ENCODE assay signal across 8 mouse cellular contexts in the genomic region with DNA sequence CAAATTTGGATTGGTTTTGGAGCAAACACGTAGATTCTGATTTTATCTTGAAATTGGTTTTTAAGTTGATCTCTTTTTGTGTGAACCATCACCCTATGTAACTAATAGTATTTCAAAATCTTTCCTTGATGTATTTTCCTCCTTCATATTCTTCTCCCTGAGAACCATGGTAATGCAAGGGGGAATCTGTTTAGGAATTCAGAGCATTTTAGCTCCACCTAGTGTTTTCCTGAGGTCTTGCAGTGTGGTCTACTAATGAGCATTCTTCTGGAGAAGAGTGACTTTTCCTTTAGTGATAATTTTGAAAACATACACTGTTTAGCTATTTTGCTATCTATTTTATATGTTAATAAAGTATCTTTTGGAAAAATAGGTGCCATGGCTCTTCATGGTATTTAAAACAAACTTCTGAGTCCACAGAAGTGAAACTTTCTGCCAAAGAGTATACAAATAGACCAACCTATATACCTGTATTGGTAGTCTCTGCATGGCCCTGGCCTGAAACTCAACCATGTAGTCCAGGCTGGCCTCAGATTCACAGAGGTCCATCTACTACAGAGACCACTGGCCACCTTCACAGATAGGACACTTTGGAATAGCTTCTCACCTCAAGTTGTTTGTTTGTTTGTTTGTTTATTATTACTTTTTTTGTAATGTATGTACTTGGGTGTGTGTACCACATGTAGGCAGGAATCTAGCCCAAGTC.
DNase-seq lines count a peak whose midpoint lies in the region; ATAC-seq and TF ChIP-seq lines count a peak whose summit lies in the region.

No protein-coding gene starts in this region.

- WGBS in forebrain, postnatal 0 days = 81% methylated on average over 1 of the region's 1 CpGs
- 86% methylated on average over 1 of the region's 1 CpGs for WGBS in neural tube, embryonic 15.5 days

- peak; percentile 72; the same call in 1 of the 2 replicates for ATAC-seq in forebrain, postnatal 0 days
- ATAC-seq in neural tube, embryonic 15.5 days (ENCODE audit: low FRiP score) = peak; percentile 56

- no peaks in the 10 kb centered on the region for H3K4me1 ChIP-seq in forebrain, postnatal 0 days (ENCODE audit: insufficient read depth)
- no peaks in the 10 kb centered on the region for H3K4me1 ChIP-seq in neural tube, embryonic 15.5 days

- no peak overlapping the region for H3K4me2 ChIP-seq in forebrain, postnatal 0 days (ENCODE audit: low read depth)
- no peak overlapping the region for H3K4me2 ChIP-seq in neural tube, embryonic 15.5 days

- H3K27me3 ChIP-seq in forebrain, postnatal 0 days (ENCODE audit: insufficient read depth, low read length) = no peaks in the 10 kb centered on the region
- H3K27me3 ChIP-seq in neural tube, embryonic 15.5 days (replicated peaks) = no peaks in the 10 kb centered on the region

- intact Hi-C loops in left cerebral cortex, adult 2 months (cut with DNase I) = loop anchor here (1.0 to 5.0 kb wide), 2 partner anchors 153 to 358 kb away; no protein-coding TSS in a partner anchor

- peak; percentile 56 for DNase-seq in adrenal gland, postnatal 10 days
- DNase-seq in adrenal gland, postnatal 4 days (ENCODE audit: low spot score in 2 of 2) = no peak
- DNase-seq in right cerebral cortex, adult 2 months (ENCODE audit: low spot score in 2 of 2) = peak; percentile 59 to 62
- no peak for DNase-seq in right cerebral cortex, postnatal 25 days
- peak; percentile 85 for DNase-seq in forebrain, postnatal 0 days
- peak; percentile 43 to 56 for DNase-seq in left cerebral cortex, adult 2 months (ENCODE audit: extremely low spot score in 1 of 2, low spot score in 2 of 2)
- no peak for DNase-seq in spleen, adult 12 weeks (ENCODE audit: low spot score)

- no peak overlapping the region for H3K4me3 ChIP-seq in forebrain, postnatal 0 days (ENCODE audit: low read depth, low read length)
- H3K4me3 ChIP-seq in left cerebral cortex, adult 2 months = no peak overlapping the region
- no peak overlapping the region for H3K4me3 ChIP-seq in neural tube, embryonic 15.5 days (replicated peaks)

- H3K36me3 ChIP-seq in forebrain, postnatal 0 days (ENCODE audit: insufficient read depth) = peaks cover 42% of the 10 kb centered on the region
- peaks cover 43% of the 10 kb centered on the region for H3K36me3 ChIP-seq in neural tube, embryonic 15.5 days

- H3K9ac ChIP-seq in forebrain, postnatal 0 days = no peak overlapping the region
- no peak overlapping the region for H3K9ac ChIP-seq in neural tube, embryonic 15.5 days (replicated peaks)

- no peak overlapping the region for H3K27ac ChIP-seq in forebrain, postnatal 0 days (ENCODE audit: low read depth, low read length)
- no peak overlapping the region for H3K27ac ChIP-seq in left cerebral cortex, adult 2 months
- no peak overlapping the region for H3K27ac ChIP-seq in neural tube, embryonic 15.5 days (replicated peaks)

- H3K9me3 ChIP-seq in forebrain, postnatal 0 days (ENCODE audit: low read length) = no peaks in the 10 kb centered on the region
- no peaks in the 10 kb centered on the region for H3K9me3 ChIP-seq in neural tube, embryonic 15.5 days (replicated peaks)

- TF ChIP-seq CTCF in forebrain, postnatal 0 days (IDR thresholded peaks at IDR 0.05; ENCODE audit: low read depth) = peak; percentile 87
- peak; percentile 95 for TF ChIP-seq CTCF in left cerebral cortex, adult 2 months (IDR thresholded peaks at IDR 0.05)

Comparison
In these comparisons a context has a peak if more than half of its experiments do, and no peak if none do; other contexts are left out.
1. DNase-seq: peak in adrenal gland, postnatal 10 days (single experiment), right cerebral cortex, adult 2 months (2 of 2), forebrain, postnatal 0 days (single experiment) and left cerebral cortex, adult 2 months (2 of 2); none in adrenal gland, postnatal 4 days (0 of 2), right cerebral cortex, postnatal 25 days (single experiment) and spleen, adult 12 weeks (single experiment).